Mouse (Mus musculus) gastrocnemius, postnatal 25 days (tissue): ENCODE data around the gene Tmem8. TPM values are rescaled to one million over a fixed set of nuclear protein-coding genes. Genes with fewer than 3 reads are reported as not detected.
A peak's percentile ranks its signal among the peaks of the same experiment; 100 is the strongest.
"Not testable (repeated sequence)": the region's sequence is repeated elsewhere in the genome, so short reads cannot be mapped to it uniquely, and the experiment has no call there.

Experiments used
- DNase-seq: peaks from one replicate; pipeline ENCODE4 v3.0.0; 2022
- long read RNA-seq, 2 experiments: library from polyadenylated mRNA; stranded (forward); transcript quantifications; one replicate each; pipeline ENCODE4 v2.0.0; 2021
- total RNA-seq, 2 experiments: library from RNA; stranded (reverse); gene quantifications; 1 replicate in 1 of 2; 2 replicates in 1 of 2; pipeline ENCODE4 v1.2.3; 2021

The Tmem8 gene
- 1 to 10 TPM in 1 of 2 experiments, under 1 TPM in 1; 0.87 to 1.2 TPM for total RNA-seq
- long read RNA-seq, experiment 1, partial matches to known transcripts = 0 of 2 reads
- long read RNA-seq, experiment 1, other reads (novel, unspliced or antisense) = 2 of 2 reads
- long read RNA-seq, experiment 2 = 0 reads

DNA sequence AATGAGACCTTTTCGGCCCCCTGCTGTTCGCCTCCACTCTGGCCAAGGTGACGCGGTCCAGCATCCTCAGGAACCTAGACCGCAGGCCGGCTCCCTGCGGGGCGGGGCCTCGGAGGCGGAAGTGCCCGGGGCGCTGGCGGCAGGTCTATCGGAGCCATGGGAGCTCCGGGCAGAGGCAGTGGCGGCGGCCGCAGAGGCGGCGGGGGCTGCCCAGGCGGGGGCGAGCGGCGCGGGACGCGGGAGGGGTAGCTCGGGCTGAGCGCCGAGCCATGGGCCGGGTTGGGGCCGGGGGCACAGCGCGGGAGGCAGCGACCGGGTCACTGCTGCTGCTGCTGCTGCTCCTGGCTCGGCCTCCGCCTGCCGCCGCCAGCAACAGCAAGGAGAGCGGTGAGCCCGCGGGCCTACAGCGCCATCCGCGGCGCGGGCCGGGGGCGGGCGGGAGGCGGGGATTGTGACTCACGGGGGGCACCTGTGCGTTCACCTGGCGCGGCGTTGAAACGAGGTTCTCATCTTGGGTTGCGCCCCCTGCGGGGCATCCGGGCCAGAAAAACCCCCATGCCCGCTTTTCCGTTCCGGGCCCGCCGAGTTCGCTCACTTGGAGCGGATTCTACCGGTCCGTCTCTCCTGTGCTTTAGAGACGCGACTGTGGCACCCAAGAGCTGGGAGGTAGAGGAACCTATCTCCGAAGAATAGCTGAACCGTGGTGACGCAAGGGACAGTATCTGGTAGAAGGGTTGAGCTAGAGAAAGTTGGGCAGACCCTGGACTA lies at the start of gene Tmem8:
Gene Tmem8 (plus strand): TSS at position 119 of the 768 bp plus-strand sequence.
- peak; percentile 31 for DNase-seq

DNA sequence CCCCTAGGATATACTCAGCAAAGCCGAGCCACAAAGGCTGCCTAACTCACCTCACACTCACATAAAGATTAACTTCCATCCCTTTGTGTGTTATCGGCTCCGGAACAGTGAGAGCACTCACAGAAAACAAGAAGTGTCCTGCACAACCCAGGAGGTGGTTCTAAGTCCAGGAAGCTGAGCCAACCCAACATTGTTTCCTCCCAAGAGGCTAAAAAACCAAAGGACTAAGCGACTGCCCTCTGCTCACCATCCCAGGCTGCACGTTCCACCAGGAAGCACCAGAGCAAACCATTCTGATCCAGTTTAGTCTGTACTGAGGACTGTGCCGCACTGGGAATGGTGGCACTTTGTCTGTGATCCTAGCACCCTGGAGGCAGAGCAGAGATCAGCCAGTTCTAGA lies 48.2 kb upstream of the Tmem8 start:
- no peak for DNase-seq

DNA sequence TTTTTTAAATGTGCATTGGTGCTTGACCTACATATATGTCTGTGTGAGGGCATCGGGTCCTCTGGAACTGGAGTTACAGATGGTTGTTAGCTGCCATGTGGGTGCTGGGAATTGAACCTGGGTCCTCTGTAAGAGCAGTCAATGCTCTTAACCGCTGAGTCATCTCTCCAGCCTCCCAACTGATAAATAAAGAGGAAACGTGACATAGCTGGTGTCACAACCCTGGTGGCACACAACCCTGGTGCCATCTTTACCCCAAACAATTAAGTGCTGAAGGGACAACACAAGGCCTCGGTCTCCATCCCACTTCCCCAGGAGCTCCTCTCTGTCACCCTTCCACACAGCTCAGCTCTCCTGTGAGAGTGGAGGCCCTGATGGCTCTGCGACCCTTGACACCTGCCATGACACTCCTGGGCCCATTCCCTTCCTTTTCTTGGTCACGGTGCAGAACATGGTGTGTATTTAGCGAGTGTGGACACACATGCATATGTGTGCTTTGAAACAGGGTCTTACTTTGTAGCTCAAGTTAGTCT lies 46.5 kb upstream of the Tmem8 start:
- no peak for DNase-seq

GRCm38 (mm10) chr17:26068024-26068830 lies 44.9 kb upstream of the Tmem8 start:
- peak; percentile 81 for DNase-seq

GRCm38 (mm10) chr17:26068831-26069739 lies 44.0 kb upstream of the Tmem8 start, which contains the start of gene Rab11fip3:
Gene Rab11fip3, minus strand, starts transcription at chr17:26069555.
- DNase-seq = peak; percentile 85

DNA sequence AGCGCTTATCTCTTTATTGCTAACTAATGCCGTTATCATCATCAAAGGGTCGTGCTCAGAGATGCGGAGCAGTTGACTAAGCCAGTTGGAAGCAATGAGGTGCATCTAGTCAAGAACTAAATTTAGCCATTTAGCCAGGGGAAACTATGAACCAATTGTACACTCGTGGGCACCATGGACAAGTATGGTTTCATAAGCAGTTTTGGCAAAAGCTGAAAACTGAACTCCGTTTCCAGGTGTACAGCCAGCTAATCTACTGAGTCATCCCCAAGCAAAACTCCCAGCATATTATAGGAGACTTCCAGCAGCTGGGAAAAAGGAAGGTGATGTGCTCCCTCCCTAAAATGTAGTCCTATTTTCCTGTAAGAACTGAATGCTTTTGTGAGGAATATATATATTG lies 43.0 kb upstream of the Tmem8 start:
- no peak for DNase-seq

DNA sequence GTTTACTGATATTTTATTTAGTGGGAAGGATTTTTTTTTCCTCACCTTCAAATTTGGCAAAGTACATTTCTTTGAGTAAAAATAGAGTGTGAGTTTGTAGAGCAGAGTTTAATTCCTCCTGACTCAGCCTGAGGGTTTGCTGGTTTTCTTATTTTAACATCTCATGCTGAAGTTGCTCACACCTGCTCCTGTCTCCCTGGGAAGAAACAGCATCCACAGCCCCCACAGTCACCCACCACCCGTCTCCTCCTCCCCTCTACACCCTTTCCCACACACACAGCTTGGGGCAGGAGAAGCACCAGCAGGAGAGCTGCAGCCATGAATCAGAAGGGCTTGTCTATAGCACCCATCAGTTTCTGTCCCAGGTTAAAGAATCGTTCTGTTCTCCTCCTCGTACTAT lies 37.9 kb upstream of the Tmem8 start:
- DNase-seq = no peak

GRCm38 (mm10) chr17:26078851-26079250 lies 34.2 kb upstream of the Tmem8 start:
- DNase-seq = no peak

GRCm38 (mm10) chr17:26080867-26081266 lies 32.2 kb upstream of the Tmem8 start:
- no peak for DNase-seq

GRCm38 (mm10) chr17:26087059-26087564 lies 26.0 kb upstream of the Tmem8 start:
- DNase-seq = no peak

DNA sequence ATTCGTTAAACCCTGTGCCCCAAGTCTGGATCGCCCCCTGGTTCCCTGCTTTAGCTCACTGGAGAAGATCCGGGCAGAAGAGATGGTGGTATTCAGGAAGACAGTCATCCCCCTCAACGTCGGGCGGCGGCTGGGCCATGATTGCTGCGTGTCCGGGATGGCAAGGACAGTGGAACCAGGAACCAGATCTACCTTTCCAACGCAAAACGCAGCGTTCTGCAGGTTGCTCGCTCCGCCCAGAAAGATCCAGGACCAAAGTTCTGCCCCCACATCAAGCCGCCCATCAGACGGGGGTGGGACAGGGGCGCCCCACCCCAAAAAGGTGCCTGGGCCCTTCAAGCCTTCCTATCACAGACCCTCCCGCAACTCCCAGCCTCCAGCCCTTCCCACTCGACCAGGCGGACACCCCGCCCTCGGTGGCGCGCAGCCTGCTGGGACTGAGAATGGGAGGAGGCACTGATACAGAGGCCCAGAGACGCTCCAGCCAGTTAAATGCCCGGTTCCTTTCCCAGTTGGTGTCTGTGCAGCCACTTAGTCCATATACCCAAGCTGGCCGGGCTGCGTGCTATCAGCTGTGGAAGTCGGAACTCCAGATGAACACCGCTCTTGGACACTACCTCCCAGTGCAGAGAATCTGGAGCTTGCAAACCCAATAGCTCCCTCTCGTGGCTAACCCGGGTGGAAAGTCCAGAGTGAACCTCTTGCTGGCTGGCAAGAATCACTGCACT lies 23.0 kb upstream of the Tmem8 start, which contains the start of gene Decr2:
Gene Decr2 (minus strand): TSS at position 433 of the 728 bp plus-strand sequence.
- DNase-seq = peak; percentile 83

DNA sequence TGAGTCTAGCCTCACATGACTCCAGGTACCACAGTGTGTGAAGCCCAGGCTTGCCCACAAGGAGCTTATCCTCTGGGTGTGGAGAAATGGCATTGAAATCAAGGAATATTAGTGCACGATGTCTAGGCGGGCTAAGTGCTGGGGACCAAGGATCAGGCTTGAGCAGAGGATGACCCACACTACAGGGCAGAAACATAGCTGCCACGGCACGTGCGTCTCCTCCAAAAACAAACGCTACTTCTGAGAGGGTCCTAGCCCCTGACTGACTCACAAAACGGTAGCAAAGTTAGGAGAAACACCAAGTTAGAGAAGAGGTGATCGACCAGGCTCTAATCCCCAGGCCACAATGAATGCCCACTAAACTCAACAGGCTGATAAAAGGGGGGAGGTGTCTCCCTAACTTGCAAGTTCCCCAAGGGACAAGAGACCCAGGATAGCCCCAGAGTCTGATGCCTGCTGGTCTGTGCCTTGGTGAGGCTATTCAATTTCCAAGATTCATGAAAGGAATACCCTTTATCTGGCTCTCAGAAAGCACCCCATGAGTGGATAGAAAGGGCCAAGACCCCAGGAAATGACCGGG lies 18.5 kb upstream of the Tmem8 start:
- no peak for DNase-seq

GRCm38 (mm10) chr17:26095121-26095740 lies 17.9 kb upstream of the Tmem8 start, which contains the start of gene Nme4:
Gene Nme4, minus strand, starts transcription at chr17:26095602.
- DNase-seq = peak; percentile 26

GRCm38 (mm10) chr17:26098461-26098860 lies 14.6 kb upstream of the Tmem8 start:
- no peak for DNase-seq

GRCm38 (mm10) chr17:26099316-26099715 lies 13.8 kb upstream of the Tmem8 start:
- DNase-seq = not testable (repeated sequence)

- no peak for DNase-seq
Observed at GRCm38 (mm10) chr17:26100166-26100565, 12.9 kb upstream of the Tmem8 start.

- DNase-seq = no peak
Observed at GRCm38 (mm10) chr17:26101478-26101877, 11.6 kb upstream of the Tmem8 start.

DNA sequence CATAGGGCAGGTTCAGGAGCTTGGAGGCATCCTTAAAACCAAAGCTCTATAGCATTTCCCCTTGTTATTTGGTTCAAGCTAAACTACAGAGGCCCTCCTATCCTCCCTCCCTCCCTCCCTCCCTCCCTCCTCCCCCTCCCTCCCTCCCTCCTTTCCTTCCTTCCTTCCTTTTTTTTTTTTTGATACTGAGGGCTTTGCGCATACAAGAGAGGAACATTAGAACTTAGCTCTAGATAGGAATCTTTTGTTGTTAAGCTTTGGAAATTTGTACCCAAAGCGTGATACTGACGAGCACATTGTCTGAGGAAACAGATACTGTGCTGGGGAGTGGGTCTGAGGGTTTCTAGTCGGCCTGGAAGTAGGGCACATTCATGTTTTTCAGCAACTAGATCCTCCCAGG lies 7.5 kb upstream of the Tmem8 start:
- no peak for DNase-seq

GRCm38 (mm10) chr17:26110156-26110555 lies 2.9 kb upstream of the Tmem8 start:
- no peak for DNase-seq

DNA sequence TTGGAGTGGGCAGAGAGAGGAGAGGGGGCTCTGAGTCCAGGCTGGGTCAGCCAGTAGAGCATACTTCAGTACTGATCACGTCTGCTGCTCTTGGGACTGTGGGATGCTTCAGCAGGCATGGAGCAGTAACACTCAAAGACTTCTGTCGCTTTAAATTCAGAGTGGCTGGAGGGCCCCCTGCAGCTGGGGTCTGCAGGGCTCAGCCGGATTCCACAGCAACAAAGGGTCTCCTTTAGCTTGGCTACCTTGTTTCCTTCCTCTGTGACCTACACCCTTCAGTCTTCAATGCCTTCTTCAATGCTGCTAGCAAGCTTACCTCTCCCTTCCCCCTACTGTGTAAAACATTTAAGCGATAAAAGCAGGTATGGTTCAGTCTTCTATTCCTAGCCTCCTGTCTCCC lies 2.1 kb upstream of the Tmem8 start:
- no peak for DNase-seq
